Mouse (Mus musculus): ENCODE data around the gene Ubac2.
A peak's percentile ranks its signal among the peaks of the same experiment; 100 is the strongest.

The Ubac2 gene

DNA sequence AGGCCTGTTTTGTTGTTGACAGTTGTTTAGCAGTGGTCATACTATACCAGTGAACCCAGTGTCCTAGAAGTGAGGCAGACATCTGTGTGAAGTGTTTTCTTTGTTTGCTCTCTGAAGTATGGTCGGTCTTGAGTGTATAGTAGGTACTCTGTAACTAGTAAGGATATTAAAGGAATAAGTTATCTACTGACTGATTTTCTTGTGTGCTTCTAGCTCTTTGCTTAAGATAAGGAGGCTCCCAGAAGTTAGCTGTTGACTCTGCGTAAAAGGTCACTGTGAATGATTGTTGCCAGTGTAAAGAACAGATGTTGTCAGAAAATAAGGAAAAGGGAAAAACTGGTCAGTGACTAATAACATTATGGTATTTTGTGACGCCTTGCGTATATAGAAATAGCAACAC, 88.7 kb downstream of the Ubac2 start:
- DNase-seq (ENCODE audit: low spot score in 2 of 2), result no peak

DNA sequence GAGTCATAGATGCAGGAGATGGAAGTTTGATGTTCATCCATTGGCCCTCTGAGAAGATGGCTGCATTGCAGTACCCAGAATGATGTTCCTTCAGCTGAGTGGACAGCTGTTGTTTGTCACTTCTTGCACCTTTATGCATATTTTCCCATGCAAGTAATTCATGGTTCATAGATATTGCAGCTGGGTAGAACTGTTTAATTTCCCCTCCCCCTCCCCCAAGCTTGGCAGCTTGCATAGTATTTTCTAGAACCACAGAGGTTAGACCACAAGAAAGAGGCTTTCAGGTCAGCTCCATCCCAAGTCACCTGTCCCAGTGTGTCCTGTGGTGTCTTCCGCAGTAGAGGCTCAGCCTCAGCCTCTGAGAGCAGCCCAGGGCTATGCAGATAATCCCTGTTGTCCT, 92.0 kb downstream of the Ubac2 start:
- no peak for DNase-seq (ENCODE audit: low spot score in 2 of 2)

DNA sequence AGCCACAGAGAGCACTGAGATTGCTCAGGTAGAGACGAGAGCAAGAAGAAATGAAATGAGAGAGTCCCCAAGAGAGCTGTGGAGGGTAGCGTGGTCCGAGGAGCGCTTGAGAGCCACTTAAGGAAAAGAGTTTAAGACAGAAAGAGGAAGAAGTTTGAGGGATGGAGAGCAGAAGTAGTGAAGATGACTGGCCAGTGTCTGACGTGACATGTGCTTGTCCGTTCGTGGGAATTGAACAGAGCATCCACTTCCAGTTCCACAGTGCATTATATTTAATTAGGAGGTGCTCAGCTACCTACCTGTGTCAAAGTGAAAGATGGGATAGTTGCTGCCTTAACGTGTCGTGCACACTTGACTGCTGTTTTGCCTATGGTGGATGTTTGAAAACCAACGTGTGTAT, 94.7 kb downstream of the Ubac2 start:
- no peak for DNase-seq (ENCODE audit: low spot score in 2 of 2)

DNA sequence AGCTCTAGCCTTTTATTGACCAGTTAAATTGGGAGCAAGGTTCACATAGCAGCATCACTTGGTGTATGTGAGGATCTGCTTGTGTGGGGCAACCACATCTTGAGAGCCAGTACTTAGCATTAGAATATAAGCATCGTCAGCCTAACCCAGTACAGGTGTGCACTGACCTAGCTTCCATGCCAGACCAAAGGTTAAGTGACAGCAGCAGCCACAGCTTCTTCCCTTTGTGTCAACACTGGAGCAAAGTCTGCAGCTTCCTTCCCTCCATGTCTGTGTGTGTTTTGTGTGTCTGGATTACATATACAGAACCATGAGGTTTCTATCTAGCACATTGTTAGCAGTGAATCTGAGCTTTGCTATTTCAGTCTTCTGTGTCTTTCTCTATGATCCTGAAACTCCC, 103.1 kb downstream of the Ubac2 start:
- DNase-seq (ENCODE audit: low spot score in 2 of 2), result no peak

DNA sequence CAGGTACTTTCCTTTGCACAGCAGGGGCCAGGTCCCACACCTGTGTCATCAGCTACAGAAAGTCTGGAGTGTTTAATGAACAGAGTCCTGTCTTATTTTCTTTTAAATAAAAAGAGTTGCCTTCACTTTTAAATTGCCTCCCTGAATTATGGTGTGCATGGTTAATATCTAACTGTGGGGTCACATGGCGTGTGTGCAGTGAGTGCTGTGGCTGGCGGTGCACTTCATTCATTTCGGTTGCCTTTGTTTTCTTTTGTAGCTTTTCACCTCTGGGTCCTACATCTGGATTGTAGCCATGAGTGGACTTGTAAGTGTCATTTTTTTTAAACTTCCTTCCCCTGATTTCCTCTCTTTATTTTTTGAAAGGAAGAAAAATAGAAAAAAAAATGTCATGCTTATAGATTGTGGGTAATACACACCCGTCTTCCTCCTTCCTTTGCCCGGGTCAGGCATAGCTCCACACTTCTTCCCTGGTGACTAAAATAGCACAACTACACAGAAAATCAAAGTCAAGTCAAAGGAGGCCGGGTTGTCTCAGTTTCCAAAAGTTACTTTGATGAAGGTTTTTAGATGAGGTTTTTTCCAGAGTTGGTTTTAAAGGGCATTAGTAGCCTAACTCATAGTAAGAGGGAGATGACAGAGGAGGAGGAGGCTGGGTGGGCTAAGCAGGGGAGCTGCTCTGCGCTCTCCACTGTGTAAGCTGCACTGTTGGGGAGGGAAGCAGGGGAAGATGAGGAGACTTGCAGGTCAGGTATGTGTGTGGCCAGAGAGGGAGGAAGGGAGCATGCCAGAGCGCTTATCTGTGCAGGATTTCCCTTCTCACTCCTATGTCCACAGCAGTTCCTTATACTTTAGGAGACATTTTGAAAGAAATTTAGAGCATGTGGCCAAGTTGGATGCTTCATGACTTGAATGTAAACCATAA, 104.9 kb downstream of the Ubac2 start:
- no peak for DNase-seq (ENCODE audit: low spot score in 2 of 2)

DNA sequence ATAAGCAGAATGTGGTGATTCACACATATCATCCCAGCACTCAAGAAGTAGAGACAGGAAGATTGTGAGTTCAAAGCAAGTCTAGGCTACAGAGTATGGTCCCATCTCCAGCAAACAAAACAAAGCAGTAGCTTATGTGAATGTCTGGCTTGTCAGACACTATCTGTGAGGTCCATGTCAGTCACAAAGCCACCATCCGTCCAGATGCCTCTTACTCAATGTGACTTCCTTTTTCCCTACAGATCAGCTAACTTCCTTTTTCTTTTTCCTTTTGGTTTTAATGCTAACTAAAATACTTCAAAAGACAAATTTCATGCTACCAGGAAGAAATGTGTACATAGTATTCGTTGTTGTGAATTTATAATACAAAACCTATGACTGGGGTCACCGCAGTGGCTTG, 107.1 kb downstream of the Ubac2 start:
- DNase-seq (ENCODE audit: low spot score in 2 of 2), result no peak

DNA sequence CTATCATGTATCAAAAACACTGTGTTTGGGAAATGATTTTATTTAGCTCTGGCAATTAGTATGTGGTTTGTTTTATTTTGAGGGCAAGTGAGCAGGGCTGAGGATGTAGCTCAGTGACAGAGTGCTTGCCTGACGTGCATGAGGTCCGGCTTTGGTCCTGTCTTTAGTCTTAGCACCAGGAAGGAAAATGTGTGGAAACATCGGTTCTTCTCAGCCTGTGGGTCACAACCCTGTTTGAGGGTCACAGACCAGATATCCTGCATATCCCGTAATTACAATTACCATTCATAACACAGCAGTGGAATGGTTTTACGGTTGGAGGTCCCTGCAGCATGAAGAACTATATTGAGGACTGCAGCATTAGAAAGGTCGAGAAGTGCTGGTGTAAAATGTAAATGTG, 107.6 kb downstream of the Ubac2 start:
- DNase-seq (ENCODE audit: low spot score in 2 of 2), result no peak

DNA sequence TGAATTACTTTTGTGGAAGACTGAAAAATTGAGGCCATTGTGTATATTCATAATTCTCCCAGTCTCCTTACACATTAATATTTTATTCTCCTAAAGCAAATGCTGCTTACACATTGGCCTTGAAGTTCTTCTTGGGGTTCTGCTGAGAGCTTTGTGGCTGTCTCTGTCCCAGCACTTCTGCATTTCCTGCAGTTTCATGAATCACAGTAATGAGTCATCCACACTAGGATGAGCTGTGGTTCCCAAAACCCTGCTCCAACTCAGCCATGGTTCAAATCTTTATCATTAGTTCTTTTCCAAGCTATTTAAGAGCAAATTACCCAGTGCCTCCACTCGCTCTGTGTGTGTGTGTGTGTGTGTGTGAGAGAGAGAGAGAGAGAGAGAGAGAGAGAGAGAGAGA, 108.9 kb downstream of the Ubac2 start:
- DNase-seq (ENCODE audit: low spot score in 2 of 2), result no peak

DNA sequence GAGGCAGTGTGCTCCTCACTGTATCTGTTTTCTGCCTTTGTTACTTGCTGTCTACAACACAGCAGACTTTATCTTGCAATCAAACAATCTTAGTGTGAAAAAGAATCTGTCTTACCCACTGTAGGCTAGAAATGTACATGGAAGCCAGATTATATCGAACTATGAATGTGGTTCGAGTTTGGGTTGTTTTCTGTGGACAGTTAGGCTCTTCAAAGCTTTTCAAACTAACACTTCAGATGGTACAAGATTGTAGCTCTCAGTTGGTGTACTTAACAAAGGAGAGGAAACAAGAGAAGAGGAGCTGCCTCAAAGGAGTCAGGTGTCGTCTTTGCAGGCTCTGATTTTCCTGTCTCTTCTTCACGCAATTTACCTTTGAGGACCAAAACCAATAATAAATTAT, 109.3 kb downstream of the Ubac2 start:
- no peak for DNase-seq (ENCODE audit: low spot score in 2 of 2)

DNA sequence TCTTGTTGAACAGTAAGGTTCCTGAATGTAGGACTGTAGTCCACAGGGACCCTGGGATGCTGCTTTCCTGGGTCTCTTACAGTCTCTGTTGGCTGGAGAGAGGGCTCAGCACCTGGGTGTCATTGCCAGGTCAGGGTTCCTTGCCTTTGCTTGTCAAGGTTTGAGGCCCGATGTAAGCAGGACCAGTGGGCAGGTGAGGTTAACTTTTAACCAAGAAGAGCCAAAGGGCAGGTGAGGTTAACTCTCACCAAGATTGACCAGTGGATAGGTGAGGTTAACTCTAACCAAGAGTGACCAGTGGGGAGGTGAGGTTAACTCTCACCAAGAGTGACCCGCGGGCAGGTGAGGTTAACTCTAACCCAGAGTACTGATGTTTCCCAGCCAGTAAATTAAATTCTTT, 110.9 kb downstream of the Ubac2 start:
- DNase-seq (ENCODE audit: low spot score in 2 of 2), result no peak

DNA sequence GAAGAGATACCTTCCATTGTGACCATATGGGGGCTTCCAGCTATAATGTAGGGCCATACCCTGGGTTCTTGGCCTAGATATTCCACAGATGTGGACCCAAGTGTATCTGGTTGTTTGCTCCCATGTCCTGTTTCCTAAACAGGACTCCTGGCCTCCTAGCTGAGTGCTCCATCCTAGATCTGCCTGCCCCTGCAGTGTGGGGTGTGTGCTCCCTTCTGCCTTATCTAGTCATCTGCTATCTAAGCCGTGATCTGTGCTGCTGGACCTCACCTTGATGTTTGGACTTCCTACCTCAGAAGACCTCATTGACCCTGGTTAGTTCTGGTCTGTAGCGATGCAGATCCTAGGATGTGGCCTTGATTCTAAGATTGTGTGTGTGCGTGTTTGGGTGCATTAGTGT, 111.4 kb downstream of the Ubac2 start:
- DNase-seq (ENCODE audit: low spot score in 2 of 2), result no peak

DNA sequence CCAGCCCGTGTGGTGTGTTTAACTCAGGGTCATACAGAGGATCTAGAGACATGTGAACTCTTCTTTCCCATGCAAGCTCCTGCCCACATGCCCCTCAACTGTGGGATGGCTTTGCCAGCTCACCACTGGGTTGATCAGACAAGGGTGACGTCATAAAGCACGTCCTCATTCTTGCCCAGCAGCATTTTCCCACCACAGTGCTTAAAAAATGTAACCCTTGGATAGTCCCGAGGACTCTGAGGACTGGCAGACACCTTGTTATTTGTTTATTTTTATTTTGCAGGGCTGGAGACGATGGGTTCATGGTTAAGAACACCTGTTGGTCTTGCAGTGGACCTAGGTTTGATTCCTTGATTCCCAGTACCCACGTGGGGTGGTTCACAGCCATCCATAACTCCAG, 112.5 kb downstream of the Ubac2 start:
- no peak for DNase-seq (ENCODE audit: low spot score in 2 of 2)

DNA sequence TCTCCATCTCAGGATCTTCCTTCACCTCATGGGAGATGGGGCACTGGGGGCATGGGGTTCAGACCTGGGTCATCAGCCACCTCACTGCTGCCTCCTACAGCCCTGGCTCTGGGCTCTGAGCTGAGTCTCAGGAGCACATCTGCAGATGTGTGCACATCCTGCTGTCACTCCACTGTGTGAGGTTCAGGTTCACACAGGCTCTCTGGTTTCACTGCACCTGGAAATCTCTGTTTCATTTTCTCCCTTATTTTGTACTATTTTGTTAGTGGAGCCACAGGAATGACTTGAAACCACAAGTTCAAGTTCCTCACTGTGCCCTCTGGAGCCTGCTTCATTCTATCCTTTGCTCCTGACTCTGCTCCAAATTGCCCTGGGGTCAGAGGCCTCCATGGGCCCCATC, 113.5 kb downstream of the Ubac2 start:
- DNase-seq (ENCODE audit: low spot score in 2 of 2), result no peak

DNA sequence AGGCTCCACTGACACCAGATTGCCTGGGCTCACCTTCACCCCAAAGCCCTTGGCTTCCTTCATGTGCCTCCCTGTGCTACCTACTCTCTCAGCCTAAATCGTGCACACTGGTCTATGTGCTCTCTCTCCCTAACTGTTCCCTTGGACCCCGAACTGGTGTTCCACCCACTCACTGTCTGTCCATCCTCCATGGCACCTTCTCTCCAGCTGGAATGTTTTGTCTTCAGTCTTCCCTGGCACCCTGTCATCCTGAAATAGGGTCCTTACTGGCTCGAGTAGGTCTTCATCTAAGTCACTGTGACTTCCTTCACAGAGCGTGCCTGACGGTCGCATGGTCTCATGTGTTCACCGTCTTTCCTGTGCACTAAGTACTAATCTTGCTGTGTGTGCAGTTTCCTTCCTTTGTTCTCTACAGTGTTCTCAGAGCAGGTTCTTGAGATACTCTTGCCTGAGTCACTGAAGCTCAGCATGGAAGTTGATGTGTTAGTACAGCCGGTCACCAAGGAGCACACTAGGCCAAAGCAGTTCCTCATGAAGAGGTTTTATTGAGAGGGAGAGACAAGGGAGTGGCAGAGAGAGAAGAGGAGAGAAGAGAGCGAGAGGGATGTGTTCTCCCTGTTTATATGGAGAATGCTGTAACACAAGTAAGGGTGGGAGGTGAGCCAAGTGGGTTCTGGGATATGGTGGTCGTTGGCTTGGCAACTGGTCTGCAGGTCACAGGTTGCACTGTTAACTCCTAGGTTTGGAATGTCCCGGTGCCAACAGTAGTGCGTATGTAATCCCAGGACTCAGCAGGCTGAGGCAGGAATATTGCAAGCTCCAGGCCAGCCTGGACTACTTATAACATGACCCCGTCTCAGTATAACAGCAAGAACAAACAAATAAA, 114.2 kb downstream of the Ubac2 start:
- DNase-seq (ENCODE audit: low spot score in 2 of 2), result no peak

DNA sequence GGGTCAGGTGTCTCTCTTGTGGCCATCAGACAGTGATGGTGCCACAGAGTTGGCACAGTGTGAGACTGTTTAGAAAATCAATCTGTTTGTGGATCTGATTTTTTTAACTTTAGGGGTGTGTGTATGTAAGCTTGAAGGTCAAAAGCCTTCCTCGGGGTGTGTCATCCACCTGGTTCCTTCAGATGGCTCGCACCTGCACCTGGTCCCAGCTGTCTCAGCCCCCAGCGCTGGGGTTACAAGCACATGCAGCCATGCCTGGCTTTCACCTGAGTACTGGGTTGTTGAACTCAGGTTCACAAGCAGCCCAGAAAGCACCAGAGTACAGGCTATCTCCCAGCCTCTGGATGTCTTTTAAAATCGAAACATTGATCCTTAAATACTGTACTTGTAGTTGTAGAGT, 115.2 kb downstream of the Ubac2 start:
- no peak for DNase-seq (ENCODE audit: low spot score in 2 of 2)

DNA sequence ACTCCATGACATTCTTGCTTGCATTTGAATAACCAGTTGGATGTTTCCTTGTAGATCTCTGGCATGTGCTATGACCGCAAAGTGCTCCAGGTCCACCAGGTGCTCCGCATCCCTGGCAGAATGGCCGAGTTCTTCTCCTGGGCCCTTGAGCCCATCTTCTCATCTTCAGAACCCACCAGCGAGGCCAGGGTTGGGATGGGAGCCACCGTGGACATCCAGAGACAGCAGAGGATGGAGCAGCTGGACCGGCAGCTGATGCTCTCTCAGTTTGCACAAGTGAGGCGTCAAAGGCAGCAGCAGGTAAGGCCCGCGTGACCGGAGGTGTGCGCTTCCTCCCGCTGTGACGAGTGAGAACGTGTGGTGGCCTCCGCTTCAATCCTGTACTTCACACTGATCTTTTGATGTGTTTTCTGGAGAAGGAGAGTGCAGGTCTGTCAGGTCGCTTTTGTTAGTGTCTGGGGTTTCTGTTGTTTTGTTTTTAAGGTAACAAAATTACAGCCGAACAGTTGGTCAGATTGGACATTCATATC, 115.8 kb downstream of the Ubac2 start:
- DNase-seq (ENCODE audit: low spot score in 2 of 2), result no peak

DNA sequence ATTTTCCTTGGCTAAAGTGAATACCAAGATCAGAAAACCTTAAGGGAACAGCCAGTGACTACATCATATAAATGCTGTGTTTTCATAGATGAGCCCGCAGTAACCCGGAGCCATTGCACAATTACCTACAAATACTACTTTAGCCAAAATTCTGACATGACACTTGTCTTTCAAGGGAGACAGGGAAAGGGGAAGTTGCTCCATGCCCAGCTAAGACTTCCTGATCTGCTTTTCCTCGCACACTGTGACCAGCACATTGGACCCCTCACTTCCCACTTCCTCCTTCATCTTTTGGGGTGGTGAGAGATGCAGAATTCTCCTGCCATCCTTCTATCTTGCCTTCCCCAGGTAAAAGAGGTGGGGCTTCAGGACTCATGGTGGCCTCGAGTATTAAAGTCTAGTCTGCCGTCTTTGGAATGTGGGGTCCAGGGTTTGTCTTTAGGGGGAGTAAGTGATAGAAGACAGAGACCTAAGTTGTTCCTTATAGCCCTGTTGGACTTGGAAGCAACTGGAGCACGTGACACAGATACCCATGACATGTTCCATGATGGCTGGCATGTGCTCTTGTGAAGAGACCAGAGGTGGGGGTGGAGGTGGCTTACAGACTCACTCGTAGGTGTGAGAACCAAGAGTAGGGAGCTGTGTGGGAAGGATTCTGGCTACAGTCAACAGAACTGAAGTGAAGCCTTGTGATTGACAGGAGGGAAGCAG, 116.6 kb downstream of the Ubac2 start:
- no peak for DNase-seq (ENCODE audit: low spot score in 2 of 2)

DNA sequence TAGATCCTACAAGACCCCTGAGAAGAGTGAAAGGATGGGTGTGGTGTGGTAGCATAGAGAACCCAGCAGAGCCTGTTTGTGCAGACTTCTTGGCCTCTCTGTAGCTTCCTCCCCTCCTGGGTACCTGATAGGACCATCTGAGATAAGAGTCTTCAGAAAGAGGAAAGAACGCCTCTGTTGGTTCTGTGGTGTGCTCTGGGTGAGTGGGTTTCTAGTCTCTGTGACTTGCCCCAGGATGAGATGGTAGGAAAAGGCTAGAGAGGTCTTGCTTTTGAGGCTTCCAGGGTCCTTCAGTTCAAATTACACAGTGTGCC, 117.1 kb downstream of the Ubac2 start:
- DNase-seq (ENCODE audit: low spot score in 2 of 2), result no peak

DNA sequence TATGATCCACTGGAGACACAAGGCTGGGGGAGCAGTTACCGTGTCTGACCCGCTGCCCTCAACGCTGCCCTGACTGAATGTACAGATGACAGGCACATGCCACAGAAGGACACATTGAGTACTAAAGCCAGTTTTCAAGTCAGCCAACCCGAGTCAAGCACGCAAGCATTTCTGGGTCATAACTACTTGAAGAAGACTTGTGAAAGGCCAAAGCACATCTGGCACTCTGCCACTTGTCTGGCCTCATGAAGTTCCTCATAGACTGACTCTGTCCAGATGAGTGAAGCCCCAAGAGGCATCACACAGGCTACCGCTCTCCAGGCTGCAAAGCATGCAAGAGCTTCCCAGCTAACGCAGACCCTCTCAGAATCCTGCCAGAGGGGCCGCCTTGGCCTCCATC, 118.4 kb downstream of the Ubac2 start:
- peak in 1 of 2 experiments; percentile 36 for DNase-seq (ENCODE audit: low spot score in 2 of 2)

DNA sequence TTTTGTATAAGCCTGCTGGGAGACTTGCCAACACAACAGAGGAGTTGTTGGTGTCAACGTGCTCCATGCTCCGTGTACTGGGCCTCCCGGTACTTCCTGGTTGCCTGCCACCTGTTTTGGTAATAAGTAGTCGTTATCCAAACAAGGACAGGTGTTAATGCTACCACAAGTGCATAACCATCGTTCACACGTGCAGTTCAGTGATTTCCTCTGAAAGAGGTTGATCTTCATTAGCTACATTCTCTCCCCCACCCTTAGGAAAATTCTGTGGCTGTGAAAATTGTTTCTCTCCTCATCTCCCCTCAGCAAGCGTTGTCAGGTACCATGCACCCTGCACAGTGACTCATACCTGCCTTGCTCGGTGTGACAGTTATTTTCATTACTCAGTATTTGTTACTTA, 121.0 kb downstream of the Ubac2 start:
- DNase-seq (ENCODE audit: low spot score in 2 of 2), result no peak

DNA sequence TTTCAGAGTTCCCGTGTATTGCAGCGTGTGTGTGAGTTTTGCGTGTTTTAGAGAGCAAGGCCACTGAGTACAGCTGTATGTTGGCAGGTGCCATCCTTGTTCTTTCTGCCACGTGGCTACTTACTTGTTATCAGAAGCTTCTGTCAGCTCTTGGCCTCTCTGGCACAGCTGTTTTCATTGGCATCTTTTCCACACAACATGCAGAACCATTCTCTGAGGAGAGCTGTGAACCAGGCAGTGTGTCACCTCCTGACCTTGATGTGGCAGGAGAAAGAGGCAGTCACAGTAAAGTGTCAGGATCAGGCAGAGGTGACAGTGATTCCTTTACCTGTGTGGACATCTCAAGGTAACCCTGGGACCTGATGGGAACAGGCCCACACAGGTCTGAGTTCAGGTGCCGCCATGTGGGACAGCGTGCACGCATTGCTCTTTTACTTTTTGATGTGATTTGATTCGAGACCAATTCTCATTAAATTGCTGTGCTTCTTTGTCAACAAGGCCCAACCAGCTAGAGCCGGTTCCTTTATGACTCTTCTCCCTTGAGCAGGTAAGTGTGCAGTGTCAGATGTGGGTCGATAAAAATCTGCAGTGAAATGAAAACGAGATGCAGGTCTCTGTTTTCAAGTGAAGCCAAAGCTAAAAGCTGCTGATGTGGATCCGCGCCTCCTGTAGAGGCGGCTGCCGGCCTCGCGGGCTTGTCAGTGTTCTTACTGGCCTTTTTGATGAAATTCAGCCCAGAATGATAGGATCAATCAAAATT, 122.1 kb downstream of the Ubac2 start:
- DNase-seq (ENCODE audit: low spot score in 2 of 2), result no peak

All from left cerebral cortex, adult 9 months (tissue).